In genomic region chr3:155682921-155683813, GRCm38 (mm10) we compare ENCODE assay signal across 12 mouse cellular contexts.
DNase-seq lines count a peak whose midpoint lies in the region; ATAC-seq and TF ChIP-seq lines count a peak whose summit lies in the region.
"Had no signal": no experiment of that assay in that cellular context is flagged by ENCODE, and none has a peak within 500 bp of the region (broad histone marks: within the 10 kb centered on the region; RNA-seq: fewer than 3 reads in every experiment).

No protein-coding gene starts in this region.

- H3K9ac ChIP-seq in forebrain, embryonic 12.5 days = no peak overlapping the region
- no peak overlapping the region for H3K9ac ChIP-seq in forebrain, postnatal 0 days
- H3K9ac ChIP-seq in hindbrain, embryonic 15.5 days = no peak overlapping the region
- H3K9ac ChIP-seq in midbrain, embryonic 12.5 days (replicated peaks) = no peak overlapping the region
- H3K9ac ChIP-seq in lung, postnatal 0 days (replicated peaks; ENCODE audit: low read depth) = no peak overlapping the region
- H3K9ac ChIP-seq: lung, embryonic 15.5 days had no signal

- ATAC-seq in forebrain, embryonic 12.5 days (ENCODE audit: low FRiP score) = 0 out of 2 replicates have a peak, but pooled peaks have one; percentile 27
- ATAC-seq in forebrain, postnatal 0 days = no peak
- ATAC-seq in hindbrain, embryonic 15.5 days (ENCODE audit: low FRiP score, low read depth) = peak; percentile 42; the same call in 1 of the 2 replicates
- ATAC-seq in midbrain, embryonic 12.5 days (ENCODE audit: low FRiP score, low read depth) = 0 out of 2 replicates have a peak, but pooled peaks have one; percentile 31
- ATAC-seq in lung, postnatal 0 days = no peak

- WGBS in forebrain, embryonic 12.5 days = 65% methylated on average over 8 of the region's 8 CpGs
- 59% methylated on average over 8 of the region's 8 CpGs for WGBS in forebrain, postnatal 0 days
- WGBS in hindbrain, embryonic 15.5 days = 36% methylated on average over 8 of the region's 8 CpGs
- 56% methylated on average over 8 of the region's 8 CpGs for WGBS in midbrain, embryonic 12.5 days
- WGBS in lung, postnatal 0 days = 47% methylated on average over 8 of the region's 8 CpGs

- no peaks in the 10 kb centered on the region for H3K36me3 ChIP-seq in forebrain, embryonic 12.5 days (replicated peaks)
- no peaks in the 10 kb centered on the region for H3K36me3 ChIP-seq in forebrain, postnatal 0 days (ENCODE audit: insufficient read depth)
- no peaks in the 10 kb centered on the region for H3K36me3 ChIP-seq in hindbrain, embryonic 15.5 days
- H3K36me3 ChIP-seq in midbrain, embryonic 12.5 days = no peaks in the 10 kb centered on the region
- no peaks in the 10 kb centered on the region for H3K36me3 ChIP-seq in lung, postnatal 0 days (ENCODE audit: insufficient read depth, low read length)
- H3K36me3 ChIP-seq: lung, embryonic 15.5 days had no signal

- no peak for DNase-seq in forebrain, postnatal 0 days
- peak; percentile 50 for DNase-seq in brain, embryonic 14.5 days (ENCODE audit: low read depth)
- no peak for DNase-seq in spleen, postnatal 4 days (ENCODE audit: low spot score in 2 of 2)
- DNase-seq in ovary, postnatal 10 days (ENCODE audit: low spot score) = no peak
- DNase-seq in lung, postnatal 0 days (ENCODE audit: low spot score) = no peak
- DNase-seq: adrenal gland, postnatal 14 days; cerebellum, postnatal 36 days; heart, adult 2 months had no signal

- H3K27ac ChIP-seq in forebrain, embryonic 12.5 days = no peak overlapping the region
- H3K27ac ChIP-seq in forebrain, postnatal 0 days (ENCODE audit: low read depth, low read length) = no peak overlapping the region
- peak overlapping the region; percentile 2; the same call in 1 of the 2 replicates for H3K27ac ChIP-seq in hindbrain, embryonic 15.5 days (replicated peaks)
- no peak overlapping the region for H3K27ac ChIP-seq in midbrain, embryonic 12.5 days (replicated peaks)
- H3K27ac ChIP-seq in lung, postnatal 0 days (ENCODE audit: low read length) = no peak overlapping the region
- H3K27ac ChIP-seq: heart, adult 2 months; lung, embryonic 15.5 days had no signal

- no peak for TF ChIP-seq CTCF in forebrain, postnatal 0 days (IDR thresholded peaks at IDR 0.05; ENCODE audit: low read depth)
- TF ChIP-seq CTCF in brain, embryonic 14.5 days (IDR thresholded peaks at IDR 0.05; ENCODE audit: borderline replicate concordance, extremely low read depth, insufficient read depth, insufficient read length) = no peak
- no peak for TF ChIP-seq CTCF in lung, postnatal 0 days (IDR thresholded peaks at IDR 0.05)

- H3K4me1 ChIP-seq in forebrain, embryonic 12.5 days = peaks cover 3% of the 10 kb centered on the region; the same call in 1 of the 2 replicates
- H3K4me1 ChIP-seq in forebrain, postnatal 0 days (ENCODE audit: insufficient read depth) = no peaks in the 10 kb centered on the region
- peaks cover 10% of the 10 kb centered on the region; the same call in 1 of the 2 replicates for H3K4me1 ChIP-seq in hindbrain, embryonic 15.5 days (replicated peaks)
- no peaks in the 10 kb centered on the region for H3K4me1 ChIP-seq in midbrain, embryonic 12.5 days
- no peaks in the 10 kb centered on the region for H3K4me1 ChIP-seq in lung, postnatal 0 days (ENCODE audit: insufficient read depth, low read depth, low read length)
- H3K4me1 ChIP-seq: lung, embryonic 15.5 days had no signal

- no peak for TF ChIP-seq EP300 in lung, postnatal 0 days (IDR thresholded peaks at IDR 0.05)

- H3K4me3 ChIP-seq in forebrain, embryonic 12.5 days (replicated peaks) = no peak overlapping the region
- no peak overlapping the region for H3K4me3 ChIP-seq in forebrain, postnatal 0 days (ENCODE audit: low read depth, low read length)
- H3K4me3 ChIP-seq in hindbrain, embryonic 15.5 days = no peak overlapping the region
- no peak overlapping the region for H3K4me3 ChIP-seq in midbrain, embryonic 12.5 days
- no peak overlapping the region for H3K4me3 ChIP-seq in lung, postnatal 0 days (ENCODE audit: low read depth, low read length)
- H3K4me3 ChIP-seq: heart, adult 2 months; lung, embryonic 15.5 days had no signal

- no peaks in the 10 kb centered on the region for H3K9me3 ChIP-seq in forebrain, embryonic 12.5 days
- H3K9me3 ChIP-seq in forebrain, postnatal 0 days (ENCODE audit: low read length) = no peaks in the 10 kb centered on the region
- H3K9me3 ChIP-seq in hindbrain, embryonic 15.5 days = no peaks in the 10 kb centered on the region
- H3K9me3 ChIP-seq in midbrain, embryonic 12.5 days = no peaks in the 10 kb centered on the region
- H3K9me3 ChIP-seq in lung, postnatal 0 days (ENCODE audit: low read length) = no peaks in the 10 kb centered on the region
- H3K9me3 ChIP-seq: lung, embryonic 15.5 days had no signal

- H3K27me3 ChIP-seq in forebrain, embryonic 12.5 days = no peaks in the 10 kb centered on the region
- H3K27me3 ChIP-seq in forebrain, postnatal 0 days (ENCODE audit: insufficient read depth, low read length) = no peaks in the 10 kb centered on the region
- no peaks in the 10 kb centered on the region for H3K27me3 ChIP-seq in hindbrain, embryonic 15.5 days
- no peaks in the 10 kb centered on the region for H3K27me3 ChIP-seq in midbrain, embryonic 12.5 days
- no peaks in the 10 kb centered on the region for H3K27me3 ChIP-seq in lung, postnatal 0 days (replicated peaks; ENCODE audit: insufficient read depth, low read length)
- H3K27me3 ChIP-seq: lung, embryonic 15.5 days had no signal

- no peak overlapping the region for H3K4me2 ChIP-seq in forebrain, embryonic 12.5 days
- no peak overlapping the region for H3K4me2 ChIP-seq in forebrain, postnatal 0 days (ENCODE audit: low read depth)
- no peak overlapping the region for H3K4me2 ChIP-seq in hindbrain, embryonic 15.5 days
- no peak overlapping the region for H3K4me2 ChIP-seq in midbrain, embryonic 12.5 days (replicated peaks)
- H3K4me2 ChIP-seq in lung, postnatal 0 days (replicated peaks; ENCODE audit: low read depth, low read length) = no peak overlapping the region
- H3K4me2 ChIP-seq: lung, embryonic 15.5 days had no signal

- TF ChIP-seq POLR2A in brain, embryonic 14.5 days (IDR thresholded peaks at IDR 0.05; ENCODE audit: borderline replicate concordance, extremely low read depth, insufficient read depth, insufficient read length, poor library complexity, severe bottlenecking) = no peak

Comparison
In these comparisons a context has a peak if more than half of its experiments do, and no peak if none do; other contexts are left out.
1. ATAC-seq: peak in forebrain, embryonic 12.5 days (single experiment), hindbrain, embryonic 15.5 days (single experiment) and midbrain, embryonic 12.5 days (single experiment); none in forebrain, postnatal 0 days (single experiment) and lung, postnatal 0 days (single experiment).